Mouse (Mus musculus): ENCODE data around the gene Cers3. TPM values are rescaled to one million over a fixed set of nuclear protein-coding genes. Genes with fewer than 3 reads are reported as not detected.
A peak's percentile ranks its signal among the peaks of the same experiment; 100 is the strongest.

Gene Cers3
- polyA plus RNA-seq, 1 experiment from 2014 or later, result 0.16 TPM

DNA sequence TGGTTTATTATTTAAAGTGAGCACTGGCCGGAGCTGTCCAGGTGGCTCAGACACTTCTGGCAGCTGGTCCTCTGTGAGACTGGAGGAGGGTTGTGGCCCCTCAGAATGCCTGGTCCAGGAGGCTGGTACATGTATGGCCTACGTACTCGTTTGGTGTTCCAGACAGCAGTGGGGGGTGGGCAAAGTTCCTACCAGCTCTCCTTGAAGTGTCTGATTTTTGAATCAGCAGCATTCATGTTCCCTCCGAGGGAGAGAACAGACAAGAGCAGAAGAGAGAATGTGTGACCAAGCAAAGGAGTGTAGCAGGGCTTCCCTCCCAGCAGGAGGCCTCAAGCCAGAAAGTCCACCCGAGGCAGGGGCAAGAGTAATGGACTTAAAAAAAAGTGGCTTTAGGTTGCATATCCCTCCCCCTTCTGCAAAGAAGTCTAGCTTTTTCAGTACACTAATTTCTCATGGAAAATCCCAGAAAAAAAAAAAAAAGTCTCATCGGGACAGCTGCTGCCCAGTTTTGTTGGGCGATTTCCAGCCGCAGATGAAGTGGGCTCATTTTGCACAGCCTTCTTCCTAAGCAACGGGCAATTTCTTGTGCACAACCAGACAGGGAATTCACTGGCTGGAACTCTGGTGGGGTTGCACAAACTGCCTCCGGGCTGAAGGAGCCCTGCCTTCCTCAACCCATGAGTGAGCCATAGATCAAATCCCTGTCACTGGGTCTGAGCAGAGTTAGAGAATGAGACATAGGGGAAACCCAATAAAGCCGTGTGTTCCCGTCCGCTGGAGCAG, 124.6 kb downstream of the Cers3 start:
- Histone ChIP-seq H3K4me2 (replicated peaks; ENCODE audit: low read depth) (no peak overlapping the region), H3K9ac (ENCODE audit: low read depth, low read length) (no peak overlapping the region), H3K27ac (ENCODE audit: low read depth, low read length) (peak overlapping the region; percentile 21; the same call in 1 of the 2 replicates), H3K4me1 (replicated peaks; ENCODE audit: control insufficient read depth, insufficient read depth, low read length) (0 out of 2 replicates have a peak, but pooled peaks cover 7% of the 10 kb centered on the region), H3K27me3 (replicated peaks; ENCODE audit: control insufficient read depth, insufficient read depth, low read length) (no peaks in the 10 kb centered on the region), H3K4me3 (ENCODE audit: low read depth, low read length) (no peak overlapping the region), H3K36me3 (ENCODE audit: control insufficient read depth, insufficient read depth) (no peaks in the 10 kb centered on the region), H3K9me3 (ENCODE audit: control insufficient read depth) (no peaks in the 10 kb centered on the region)
- no peak for ATAC-seq
- peak; percentile 35; the same call in 1 of the 2 replicates for TF ChIP-seq CTCF (IDR thresholded peaks at IDR 0.05; ENCODE audit: low read depth)
- 56% methylated on average over 13 of the region's 13 CpGs for WGBS

DNA sequence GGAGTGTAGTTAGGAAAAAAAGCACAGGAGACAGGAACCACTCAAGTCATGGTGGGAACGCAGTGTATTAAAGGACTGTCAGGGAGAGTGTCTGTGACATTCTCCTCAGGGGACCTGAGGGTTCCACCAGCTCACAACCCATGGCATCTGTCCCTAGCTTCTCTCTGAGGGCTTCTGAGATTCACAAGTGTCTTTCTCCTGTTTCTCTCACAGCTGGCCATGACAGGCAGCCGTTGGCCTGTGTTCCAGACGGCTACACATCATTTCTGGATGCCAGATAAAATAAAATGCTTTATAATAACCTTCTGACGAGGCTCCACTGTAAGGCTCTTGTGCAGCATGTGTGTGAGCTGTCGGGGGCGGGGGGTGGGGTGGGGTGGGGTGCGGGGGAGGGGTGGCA, 128.2 kb downstream of the Cers3 start:
- no peaks in the 10 kb centered on the region for H3K9me3 ChIP-seq (ENCODE audit: control insufficient read depth)
- TF ChIP-seq CTCF (IDR thresholded peaks at IDR 0.05; ENCODE audit: low read depth), result no peak
- 66% methylated on average over 7 of the region's 7 CpGs for WGBS
- H3K4me3 ChIP-seq (ENCODE audit: low read depth, low read length), result no peak overlapping the region
- no peak for ATAC-seq
- no peak overlapping the region for H3K9ac ChIP-seq (ENCODE audit: low read depth, low read length)
- peak overlapping the region; percentile 15; the same call in 1 of the 2 replicates for H3K27ac ChIP-seq (ENCODE audit: low read depth, low read length)
- no peaks in the 10 kb centered on the region for H3K27me3 ChIP-seq (replicated peaks; ENCODE audit: control insufficient read depth, insufficient read depth, low read length)
- H3K4me2 ChIP-seq (replicated peaks; ENCODE audit: low read depth), result no peak overlapping the region
- 0 out of 2 replicates have a peak, but pooled peaks cover 7% of the 10 kb centered on the region for H3K4me1 ChIP-seq (replicated peaks; ENCODE audit: control insufficient read depth, insufficient read depth, low read length)
- H3K36me3 ChIP-seq (ENCODE audit: control insufficient read depth, insufficient read depth), result no peaks in the 10 kb centered on the region

DNA sequence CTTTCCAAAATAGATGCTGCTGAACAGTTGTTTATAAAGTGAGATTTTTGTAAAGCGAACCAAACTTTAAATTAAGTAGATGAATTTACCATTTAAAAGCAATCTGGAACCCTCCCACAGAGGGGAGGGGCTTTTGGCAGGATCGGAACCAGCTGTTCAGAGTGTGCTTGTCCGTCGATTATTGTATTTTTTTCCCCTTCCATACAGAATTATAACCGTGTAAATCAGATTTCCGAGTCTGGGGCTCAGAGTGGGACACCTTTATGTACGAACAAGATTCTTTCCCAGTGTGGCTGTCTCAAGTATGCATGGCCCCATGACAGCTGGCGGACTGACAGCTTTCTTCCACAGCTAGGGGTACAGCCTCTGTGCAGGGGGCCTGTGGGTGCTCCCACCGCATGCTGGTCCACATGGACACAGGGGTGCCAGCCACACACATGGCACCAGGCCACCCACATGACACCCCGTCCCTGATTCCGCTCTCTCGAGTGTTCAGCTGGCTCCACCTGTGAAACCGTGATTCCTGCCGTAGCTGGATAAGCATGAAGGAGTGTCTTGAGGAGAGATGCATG, 128.7 kb downstream of the Cers3 start:
- 75% methylated on average over 14 of the region's 14 CpGs for WGBS
- H3K27me3 ChIP-seq (replicated peaks; ENCODE audit: control insufficient read depth, insufficient read depth, low read length), result no peaks in the 10 kb centered on the region
- H3K9me3 ChIP-seq (ENCODE audit: control insufficient read depth), result no peaks in the 10 kb centered on the region
- 0 out of 2 replicates have a peak, but pooled peaks cover 7% of the 10 kb centered on the region for H3K4me1 ChIP-seq (replicated peaks; ENCODE audit: control insufficient read depth, insufficient read depth, low read length)
- H3K4me2 ChIP-seq (replicated peaks; ENCODE audit: low read depth), result no peak overlapping the region
- ATAC-seq, result no peak
- no peak overlapping the region for H3K27ac ChIP-seq (ENCODE audit: low read depth, low read length)
- TF ChIP-seq CTCF (IDR thresholded peaks at IDR 0.05; ENCODE audit: low read depth), result no peak
- no peak overlapping the region for H3K4me3 ChIP-seq (ENCODE audit: low read depth, low read length)
- H3K36me3 ChIP-seq (ENCODE audit: control insufficient read depth, insufficient read depth), result no peaks in the 10 kb centered on the region
- H3K9ac ChIP-seq (ENCODE audit: low read depth, low read length), result no peak overlapping the region

DNA sequence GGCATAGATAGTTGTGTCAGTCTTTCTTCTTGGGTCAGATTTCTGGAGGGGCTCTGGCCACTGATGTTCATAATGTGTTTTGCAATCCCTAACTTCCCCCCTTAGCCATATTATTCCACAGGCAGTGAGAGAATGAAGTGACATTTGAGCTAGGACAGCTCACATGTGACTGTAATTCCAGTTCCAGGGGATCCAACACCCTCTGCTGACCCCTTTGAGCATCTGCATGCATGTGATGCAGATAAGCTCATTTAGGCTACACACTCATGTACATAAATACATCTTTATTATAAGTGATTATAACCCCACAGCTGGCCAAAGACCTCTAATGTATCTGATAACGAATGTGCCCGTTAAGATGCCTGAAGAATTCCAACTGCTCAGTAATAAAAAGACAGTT, 129.9 kb downstream of the Cers3 start:
- no peaks in the 10 kb centered on the region for H3K36me3 ChIP-seq (ENCODE audit: control insufficient read depth, insufficient read depth)
- no peaks in the 10 kb centered on the region for H3K9me3 ChIP-seq (ENCODE audit: control insufficient read depth)
- H3K27ac ChIP-seq (ENCODE audit: low read depth, low read length), result no peak overlapping the region
- ATAC-seq, result no peak
- no peak overlapping the region for H3K9ac ChIP-seq (ENCODE audit: low read depth, low read length)
- 74% methylated on average over 2 of the region's 2 CpGs for WGBS
- TF ChIP-seq CTCF (IDR thresholded peaks at IDR 0.05; ENCODE audit: low read depth), result 0 out of 2 replicates have a peak, but pooled peaks have one; percentile 11
- no peak overlapping the region for H3K4me2 ChIP-seq (replicated peaks; ENCODE audit: low read depth)
- H3K4me3 ChIP-seq (ENCODE audit: low read depth, low read length), result no peak overlapping the region
- H3K4me1 ChIP-seq (replicated peaks; ENCODE audit: control insufficient read depth, insufficient read depth, low read length), result 0 out of 2 replicates have a peak, but pooled peaks cover 7% of the 10 kb centered on the region
- no peaks in the 10 kb centered on the region for H3K27me3 ChIP-seq (replicated peaks; ENCODE audit: control insufficient read depth, insufficient read depth, low read length)

Other genes starting within 250 kb of the Cers3 start
- gene Asb7, start 53.9 kb upstream of the Cers3 start, polyA plus RNA-seq (2015; fragmentation: Nextera tagmentation; extraction: Ambion mirVana), result 6.0 and 6.8 TPM in 2 replicates
- gene Lins1, start 53.6 kb upstream of the Cers3 start, polyA plus RNA-seq (2015; fragmentation: Nextera tagmentation; extraction: Ambion mirVana), result 4.5 and 4.8 TPM in 2 replicates
- gene Adamts17, start 96.2 kb downstream of the Cers3 start, polyA plus RNA-seq (2015; fragmentation: Nextera tagmentation; extraction: Ambion mirVana), result 1.6 and 1.8 TPM in 2 replicates

Data from intestine, postnatal 0 days (tissue).